Mouse (Mus musculus): ENCODE data around the gene Gpr141.

DNA sequence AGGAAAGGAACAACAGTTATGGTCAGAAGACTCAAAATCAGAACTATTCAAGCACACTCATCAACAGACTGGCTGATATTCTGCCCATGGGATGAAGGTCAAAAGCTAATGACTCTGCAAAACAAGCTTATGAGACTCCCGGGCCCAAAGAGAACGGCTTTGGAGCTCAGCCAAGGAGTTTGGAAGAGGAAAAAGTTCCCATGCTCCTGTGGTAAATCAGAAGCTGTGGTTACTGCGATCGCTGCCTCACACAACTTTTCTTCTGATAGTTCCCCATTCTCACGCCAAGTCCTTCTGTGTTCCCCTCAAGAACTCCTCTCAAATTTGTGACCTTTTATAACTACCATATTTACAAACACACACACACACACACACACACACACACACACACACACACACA, 105.1 kb downstream of the Gpr141 start:
- TF ChIP-seq CTCF (IDR thresholded peaks at IDR 0.05; ENCODE audit: control insufficient read depth, insufficient read depth, insufficient read length) (no peak), MAX (IDR thresholded peaks at IDR 0.05) (no peak)
